Mouse (Mus musculus) neutrophil, adult 5-6 weeks (primary cell): ENCODE results near the gene Tecpr1. TPM values are rescaled to one million over a fixed set of nuclear protein-coding genes. Genes with fewer than 3 reads are reported as not detected.

Experiments
- ATAC-seq: fragments of 151-379, 151-347 bp; 2 replicates; pipeline ENCODE4 v1.8.0; 2017; ENCODE audit warnings: mild to moderate bottlenecking, moderate TSS enrichment; ENCODE audit not compliant: insufficient number of reproducible peaks, poor library complexity, low FRiP score, severe bottlenecking; ENCODE audit errors: extremely low read depth
- total RNA-seq: library from RNA; stranded (forward); fragments of 200-1000 nt; gene quantifications from 2 replicates; pipeline ENCODE4 v1.2.3, GENCODE M21; 2017

Gene Tecpr1
- total RNA-seq, 1 experiment from 2014 or later, result 43.5 TPM

GRCm38 (mm10) chr5:144221305-144221704 is 2.1 kb downstream of the Tecpr1 start:
- ATAC-seq, result peak; percentile 34; the same call in 1 of the 2 replicates

GRCm38 (mm10) chr5:144219936-144220335 is 3.5 kb downstream of the Tecpr1 start:
- no peak for ATAC-seq

GRCm38 (mm10) chr5:144219306-144219705 is 4.1 kb downstream of the Tecpr1 start:
- ATAC-seq, result no peak

GRCm38 (mm10) chr5:144218061-144218460 is 5.4 kb downstream of the Tecpr1 start:
- ATAC-seq, result no peak

GRCm38 (mm10) chr5:144215992-144216391 is 7.4 kb downstream of the Tecpr1 start:
- ATAC-seq, result no peak

GRCm38 (mm10) chr5:144214453-144214852 is 9.0 kb downstream of the Tecpr1 start:
- peak; percentile 47; the same call in 1 of the 2 replicates for ATAC-seq

- ATAC-seq, result no peak
Measured at GRCm38 (mm10) chr5:144207478-144207877, 15.9 kb downstream of the Tecpr1 start.

- ATAC-seq, result no peak
Measured at GRCm38 (mm10) chr5:144206069-144206468, 17.3 kb downstream of the Tecpr1 start.

- no peak for ATAC-seq
Measured at GRCm38 (mm10) chr5:144204911-144205310, 18.5 kb downstream of the Tecpr1 start.

GRCm38 (mm10) chr5:144204303-144204702 is 19.1 kb downstream of the Tecpr1 start:
- ATAC-seq, result no peak

GRCm38 (mm10) chr5:144203398-144203959 is 19.9 kb downstream of the Tecpr1 start:
- ATAC-seq, result no peak

GRCm38 (mm10) chr5:144202430-144202829 is 21.0 kb downstream of the Tecpr1 start:
- no peak for ATAC-seq

- ATAC-seq, result no peak
Measured at GRCm38 (mm10) chr5:144200616-144201015, 22.8 kb downstream of the Tecpr1 start.

- ATAC-seq, result no peak
Measured at GRCm38 (mm10) chr5:144195567-144195966, 27.8 kb downstream of the Tecpr1 start.

- ATAC-seq, result no peak
Measured at GRCm38 (mm10) chr5:144194416-144194815, 29.0 kb downstream of the Tecpr1 start.

GRCm38 (mm10) chr5:144192673-144193072 is 30.7 kb downstream of the Tecpr1 start:
- ATAC-seq, result no peak

- no peak for ATAC-seq
Measured at GRCm38 (mm10) chr5:144191026-144191425, 32.4 kb downstream of the Tecpr1 start.

GRCm38 (mm10) chr5:144189950-144190583 is 33.3 kb downstream of the Tecpr1 start, which contains the start of gene Bhlha15:
Gene Bhlha15, plus strand, starts transcription at chr5:144190286.
- peak; percentile 42 for ATAC-seq

GRCm38 (mm10) chr5:144189327-144189726 is 34.1 kb downstream of the Tecpr1 start:
- ATAC-seq, result no peak

GRCm38 (mm10) chr5:144188422-144188821 is 35.0 kb downstream of the Tecpr1 start:
- no peak for ATAC-seq
